Mouse (Mus musculus) spleen, adult 2 months (tissue): ENCODE data around the gene Jsrp1.

ENCODE experiments used
- CTCF ChIP-seq: fragments of 200-500 bp; IDR thresholded peaks from 2 replicates; pipeline ENCODE4 v1.5.1; 2011; ENCODE audit warnings: mild to moderate bottlenecking, inconsistent platforms; ENCODE audit not compliant: insufficient read depth, insufficient read length, insufficient replicate concordance; ENCODE audit errors: extremely low read depth
- POLR2A ChIP-seq: fragments of 200-500 bp; IDR thresholded peaks from 2 replicates; pipeline ENCODE4 v1.6.1; 2011; ENCODE audit warnings: low read depth, low read length, inconsistent platforms

DNA sequence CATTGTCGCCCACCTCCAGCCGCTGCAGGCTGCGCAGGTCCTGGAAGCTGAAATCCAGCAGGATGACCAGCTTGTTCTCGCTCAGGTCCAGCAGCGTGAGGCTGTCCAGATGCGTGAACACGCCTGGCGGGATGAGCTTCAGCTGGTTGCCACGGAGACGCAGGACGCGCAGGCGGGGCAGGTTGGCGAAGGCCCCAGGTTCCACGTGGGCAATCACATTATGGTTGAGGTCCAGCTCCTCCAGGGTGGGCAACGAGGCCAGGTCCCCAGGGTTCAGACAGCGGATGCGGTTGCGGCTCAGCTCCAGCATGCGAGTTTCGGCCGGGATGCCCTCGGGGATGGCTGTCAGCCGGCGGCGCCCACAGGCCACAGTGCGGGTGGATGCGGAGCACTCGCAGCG is 22.3 kb upstream of the Jsrp1 start:
- TF ChIP-seq POLR2A (no peak), CTCF (no peak)
